Mouse (Mus musculus) MEL (cell line): Measurements from ENCODE around the gene Fbxw2. TPM values are rescaled to one million over a fixed set of nuclear protein-coding genes. Genes with fewer than 3 reads are reported as not detected.

Experiments
- DNase-seq: peaks from one replicate; pipeline ENCODE4 v3.0.0; 2011; ENCODE audit warnings: low read depth, low spot score
- H3K27ac ChIP-seq: 2 replicates; pipeline ENCODE4 v1.5.1; 2012; ENCODE audit warnings: low read depth, mild to moderate bottlenecking, control low read depth, low read length, moderate library complexity; ENCODE audit not compliant: control insufficient read depth
- H3K27me3 ChIP-seq, 2 experiments: fragments of 150-350 bp in 1 of 2; sonication (generic) in 1 of 2; 2 replicates each; pipeline ENCODE4 v1.6.1; 2012; ENCODE audit warnings: low read length in 2 of 2, mild to moderate bottlenecking in 2 of 2, improper control_type of control experiment in 1 of 2, moderate library complexity in 1 of 2; ENCODE audit not compliant: insufficient read depth in 2 of 2, control insufficient read depth in 1 of 2
- H3K36me3 ChIP-seq, 2 experiments: 2 replicates each; pipeline ENCODE4 v1.6.1; 2012 to 2014; ENCODE audit warnings: low read length in 2 of 2, improper control_type of control experiment in 1 of 2, inconsistent platforms in 1 of 2, mild to moderate bottlenecking in 1 of 2; ENCODE audit not compliant: insufficient read depth in 2 of 2, control insufficient read depth in 1 of 2
- H3K4me1 ChIP-seq, 2 experiments: fragments of 150-350 bp in 1 of 2; sonication (generic) in 1 of 2; 2 replicates each; pipeline ENCODE4 v1.6.1; 2012; ENCODE audit warnings: low read length in 2 of 2, improper control_type of control experiment in 1 of 2, mild to moderate bottlenecking in 1 of 2; ENCODE audit not compliant: insufficient read depth in 2 of 2, control insufficient read depth in 1 of 2
- H3K4me3 ChIP-seq, 2 experiments: fragments of 150-350 bp in 1 of 2; sonication (generic) in 1 of 2; 2 replicates each; pipeline ENCODE4 v1.5.1; 2012; ENCODE audit warnings: low read depth in 2 of 2, low read length in 2 of 2, mild to moderate bottlenecking in 2 of 2, moderate library complexity in 2 of 2, control low read depth in 1 of 2, improper control_type of control experiment in 1 of 2; ENCODE audit not compliant: control insufficient read depth in 1 of 2, insufficient read depth in 1 of 2
- H3K79me2 ChIP-seq: 2 replicates; pipeline ENCODE4 v1.6.1; 2012; ENCODE audit warnings: mild to moderate bottlenecking, low read length, moderate library complexity; ENCODE audit not compliant: control insufficient read depth, poor library complexity, insufficient read depth
- H3K9ac ChIP-seq: 2 replicates; pipeline ENCODE4 v1.6.1; 2012; ENCODE audit warnings: low read depth, mild to moderate bottlenecking, control low read depth, low read length, moderate library complexity; ENCODE audit not compliant: control insufficient read depth, poor library complexity, severe bottlenecking
- H3K9me3 ChIP-seq: fragments of 150-350 bp; sonication (generic); replicated peaks from 2 replicates; pipeline ENCODE4 v1.6.1; 2012; ENCODE audit warnings: mild to moderate bottlenecking, low read length, improper control_type of control experiment, moderate library complexity; ENCODE audit not compliant: insufficient read depth
- BHLHE40 ChIP-seq: IDR thresholded peaks from 2 replicates; pipeline ENCODE4 v1.6.1; 2012; ENCODE audit warnings: low read depth, mild to moderate bottlenecking, inconsistent platforms, low read length, improper control_type of control experiment, borderline replicate concordance
- CHD2 ChIP-seq: IDR thresholded peaks from 2 replicates; pipeline ENCODE4 v1.6.1; 2011; ENCODE audit warnings: low read length, improper control_type of control experiment
- E2F4 ChIP-seq: IDR thresholded peaks from 2 replicates; pipeline ENCODE4 v1.6.1; 2011; ENCODE audit warnings: low read depth, low read length, improper control_type of control experiment, borderline replicate concordance
- ELF1 ChIP-seq: IDR thresholded peaks from 2 replicates; pipeline ENCODE4 v1.6.1; 2014; ENCODE audit warnings: low read depth, mild to moderate bottlenecking, inconsistent platforms, low read length, improper control_type of control experiment, moderate library complexity
- EP300 ChIP-seq, 2 experiments: IDR thresholded peaks; 2 replicates each; pipeline ENCODE4 v1.6.1; 2011; ENCODE audit warnings: improper control_type of control experiment in 2 of 2, low read length in 2 of 2, low read depth in 1 of 2, mild to moderate bottlenecking in 1 of 2
- ETS1 ChIP-seq: IDR thresholded peaks from 2 replicates; pipeline ENCODE4 v1.6.1; 2012; ENCODE audit warnings: low read depth, mild to moderate bottlenecking, inconsistent platforms, low read length, improper control_type of control experiment, moderate library complexity
- GABPA ChIP-seq: IDR thresholded peaks from 2 replicates; pipeline ENCODE4 v1.6.1; 2012; ENCODE audit warnings: low read depth, mild to moderate bottlenecking, inconsistent platforms, low read length, improper control_type of control experiment, moderate library complexity
- GATA1 ChIP-seq: IDR thresholded peaks from 2 replicates; pipeline ENCODE4 v1.6.1; 2011; ENCODE audit warnings: low read depth, low read length, improper control_type of control experiment
- HCFC1 ChIP-seq: IDR thresholded peaks from 2 replicates; pipeline ENCODE4 v1.6.1; 2012; ENCODE audit warnings: low read depth, mild to moderate bottlenecking, inconsistent platforms, low read length, improper control_type of control experiment, moderate library complexity
- JUND ChIP-seq: IDR thresholded peaks from 2 replicates; pipeline ENCODE4 v1.6.1; 2011; ENCODE audit warnings: low read depth, mild to moderate bottlenecking, improper control_type of control experiment, low read length
- KAT2A ChIP-seq: conservative IDR thresholded peaks from 2 replicates; pipeline ENCODE4 v1.6.1; 2012; ENCODE audit warnings: low read depth, low read length, improper control_type of control experiment, inconsistent platforms
- MAFK ChIP-seq: IDR thresholded peaks from 2 replicates; pipeline ENCODE4 v1.6.1; 2011; ENCODE audit warnings: low read depth, mild to moderate bottlenecking, low read length, improper control_type of control experiment, borderline replicate concordance
- MAX ChIP-seq: IDR thresholded peaks from 2 replicates; pipeline ENCODE4 v1.6.1; 2011; ENCODE audit warnings: low read length, improper control_type of control experiment
- MAZ ChIP-seq: IDR thresholded peaks from 2 replicates; pipeline ENCODE4 v1.6.1; 2012; ENCODE audit warnings: low read depth, mild to moderate bottlenecking, inconsistent platforms, low read length, improper control_type of control experiment
- MEF2A ChIP-seq: IDR thresholded peaks from 2 replicates; pipeline ENCODE4 v1.6.1; 2014; ENCODE audit warnings: low read depth, mild to moderate bottlenecking, inconsistent platforms, low read length, improper control_type of control experiment; ENCODE audit not compliant: poor library complexity, insufficient replicate concordance, severe bottlenecking; ENCODE audit errors: extremely low read depth
- MXI1 ChIP-seq: IDR thresholded peaks from 2 replicates; pipeline ENCODE4 v1.6.1; 2011; ENCODE audit warnings: mild to moderate bottlenecking, low read depth, low read length, improper control_type of control experiment
- MYB ChIP-seq: IDR thresholded peaks from 2 replicates; pipeline ENCODE4 v1.6.1; 2011; ENCODE audit warnings: mild to moderate bottlenecking, low read depth, low read length, improper control_type of control experiment
- MYC ChIP-seq: IDR thresholded peaks from 2 replicates; pipeline ENCODE4 v1.6.1; 2011; ENCODE audit warnings: low read depth, mild to moderate bottlenecking, low read length, improper control_type of control experiment, moderate library complexity
- NELFE ChIP-seq: IDR thresholded peaks from 2 replicates; pipeline ENCODE4 v1.6.1; 2011; ENCODE audit warnings: low read depth, low read length, improper control_type of control experiment
- NRF1 ChIP-seq: IDR thresholded peaks from 2 replicates; pipeline ENCODE4 v1.6.1; 2014; ENCODE audit warnings: low read depth, mild to moderate bottlenecking, inconsistent platforms, low read length, improper control_type of control experiment, moderate library complexity; ENCODE audit not compliant: poor library complexity, insufficient read depth, severe bottlenecking
- POLR2A ChIP-seq, 2 experiments: IDR thresholded peaks; 2 replicates each; pipeline ENCODE4 v1.6.1; 2011 to 2012; ENCODE audit warnings: low read length in 2 of 2, mild to moderate bottlenecking in 2 of 2, control low read depth in 1 of 2, improper control_type of control experiment in 1 of 2, low read depth in 1 of 2, moderate library complexity in 1 of 2; ENCODE audit not compliant: control insufficient read depth in 1 of 2, insufficient read depth in 1 of 2, poor library complexity in 1 of 2
- POLR2AphosphoS2 ChIP-seq: IDR thresholded peaks from 2 replicates; pipeline ENCODE4 v1.6.1; 2011; ENCODE audit warnings: low read length, improper control_type of control experiment
- POLR2AphosphoS5 ChIP-seq: IDR thresholded peaks from 2 replicates; pipeline ENCODE4 v1.6.1; 2012; ENCODE audit warnings: low read depth, borderline replicate concordance, mild to moderate bottlenecking, inconsistent platforms, low read length, moderate library complexity, mixed read lengths
- RAD21 ChIP-seq: IDR thresholded peaks from 2 replicates; pipeline ENCODE4 v1.6.1; 2011; ENCODE audit warnings: mild to moderate bottlenecking, low read depth, low read length, improper control_type of control experiment
- RCOR1 ChIP-seq: IDR thresholded peaks from 2 replicates; pipeline ENCODE4 v1.6.1; 2012; ENCODE audit warnings: low read depth, mild to moderate bottlenecking, inconsistent platforms, low read length, improper control_type of control experiment
- SIN3A ChIP-seq: IDR thresholded peaks from 2 replicates; pipeline ENCODE4 v1.6.1; 2012; ENCODE audit warnings: low read length, improper control_type of control experiment, inconsistent platforms
- SMC3 ChIP-seq: IDR thresholded peaks from 2 replicates; pipeline ENCODE4 v1.6.1; 2011; ENCODE audit warnings: low read depth, low read length, improper control_type of control experiment
- TAL1 ChIP-seq: IDR thresholded peaks from 2 replicates; pipeline ENCODE4 v1.6.1; 2012; ENCODE audit warnings: mild to moderate bottlenecking, inconsistent platforms, low read length, moderate library complexity, mixed read lengths
- TCF12 ChIP-seq: IDR thresholded peaks from 2 replicates; pipeline ENCODE4 v1.6.1; 2014; ENCODE audit warnings: low read depth, mild to moderate bottlenecking, inconsistent platforms, low read length, improper control_type of control experiment, moderate library complexity
- UBTF ChIP-seq: IDR thresholded peaks from 2 replicates; pipeline ENCODE4 v1.6.1; 2012; ENCODE audit warnings: low read depth, mild to moderate bottlenecking, inconsistent platforms, low read length, improper control_type of control experiment, moderate library complexity, borderline replicate concordance; ENCODE audit not compliant: insufficient read depth
- USF1 ChIP-seq: IDR thresholded peaks from 2 replicates; pipeline ENCODE4 v1.6.1; 2014; ENCODE audit warnings: low read depth, mild to moderate bottlenecking, inconsistent platforms, low read length, improper control_type of control experiment, moderate library complexity
- ZC3H11A ChIP-seq: IDR thresholded peaks from 2 replicates; pipeline ENCODE4 v1.6.1; 2012; ENCODE audit warnings: low read depth, mild to moderate bottlenecking, inconsistent platforms, low read length, improper control_type of control experiment
- ZKSCAN1 ChIP-seq: IDR thresholded peaks from 2 replicates; pipeline ENCODE4 v1.6.1; 2012; ENCODE audit warnings: low read depth, mild to moderate bottlenecking, inconsistent platforms, low read length, improper control_type of control experiment, moderate library complexity
- ZMIZ1 ChIP-seq: IDR thresholded peaks from 2 replicates; pipeline ENCODE4 v1.6.1; 2012; ENCODE audit warnings: low read depth, mild to moderate bottlenecking, inconsistent platforms, low read length, improper control_type of control experiment, moderate library complexity
- ZNF384 ChIP-seq: IDR thresholded peaks from 2 replicates; pipeline ENCODE4 v1.6.1; 2012; ENCODE audit warnings: low read depth, mild to moderate bottlenecking, inconsistent platforms, low read length, improper control_type of control experiment
- polyA plus RNA-seq, 2 experiments: library from polyadenylated mRNA; stranded (reverse) in 1 of 2; unstranded in 1 of 2; fragments of >175 nt in 1 of 2; fragments of >200 nt in 1 of 2; gene quantifications; 2 replicates each; pipeline versions ENCODE4 v1.2.1 to v1.2.4; 2012; ENCODE audit warnings: low replicate concordance in 2 of 2, low read depth in 1 of 2; ENCODE audit not compliant: insufficient read length in 2 of 2, insufficient read depth in 1 of 2, missing spikeins in 1 of 2
- total RNA-seq: library from RNA; depleted of rRNA; stranded (reverse); fragments of 300-350 nt; gene quantifications from 2 replicates; pipeline ENCODE4 v1.2.3, GENCODE M21; 2012

Fbxw2 gene
- total and polyA plus RNA-seq, 3 experiments: 43.7 to 101 (median 49.7) TPM

- DNase-seq: peak; percentile 100
- no peaks in the 10 kb centered on the region for H3K27me3 ChIP-seq
- no peaks in the 10 kb centered on the region for H3K9me3 ChIP-seq
- H3K27ac ChIP-seq: peak overlapping the region; percentile 81
- H3K79me2 ChIP-seq: peaks cover 40% of the 10 kb centered on the region
- peak overlapping the region; percentile 87 for H3K9ac ChIP-seq
- H3K4me3 ChIP-seq: peak overlapping the region; percentile 83 to 98
- H3K36me3 ChIP-seq: peaks cover 0 to 47% of the 10 kb centered on the region in 2 experiments; a peak in 3 of 4 replicates
- peaks cover 10 to 35% of the 10 kb centered on the region in 2 experiments for H3K4me1 ChIP-seq
- TF ChIP-seq JUND (no peak), MYB (no peak), CHD2 (0 out of 2 replicates have a peak, but pooled peaks have one; percentile 9), POLR2AphosphoS2 (peak; percentile 74; the same call in 1 of the 2 replicates), ZNF384 (peak; percentile 66; the same call in 1 of the 2 replicates), ZC3H11A (no peak), ELF1 (peak; percentile 73), ETS1 (peak; percentile 73), NELFE (peak; percentile 89), POLR2A (IDR thresholded peaks at IDR 0.05; ENCODE audit: control insufficient read depth in 1 of 2, insufficient read depth in 1 of 2, low read depth in 1 of 2, low read length in 2 of 2, poor library complexity in 1 of 2) (peak in 1 of 2 experiments; percentile 91; a peak in 2 of 4 replicates), KAT2A (peak; percentile 80), ZKSCAN1 (no peak), E2F4 (no peak), EP300 (IDR thresholded peaks at IDR 0.05; ENCODE audit: low read depth in 1 of 2, low read length in 2 of 2) (no peak), MEF2A (no peak), MAZ (no peak), TAL1 (no peak), POLR2AphosphoS5 (no peak), USF1 (peak; percentile 48; the same call in 1 of the 2 replicates), NRF1 (peak; percentile 91), MYC (peak; percentile 30), MAFK (no peak), UBTF (no peak), SMC3 (no peak), TCF12 (no peak; the same call in 1 of the 2 replicates), ZMIZ1 (peak; percentile 85), GABPA (no peak), RAD21 (no peak), GATA1 (no peak), HCFC1 (peak; percentile 99), BHLHE40 (no peak), MXI1 (peak; percentile 83), MAX (peak; percentile 51), SIN3A (peak; percentile 78), RCOR1 (no peak)
Measured at GRCm38 (mm10) chr2:34801516-34802482, 24.3 kb downstream of the Fbxw2 start.
